Mouse (Mus musculus): ENCODE data around the gene Ccdc177.

Gene Ccdc177

DNA sequence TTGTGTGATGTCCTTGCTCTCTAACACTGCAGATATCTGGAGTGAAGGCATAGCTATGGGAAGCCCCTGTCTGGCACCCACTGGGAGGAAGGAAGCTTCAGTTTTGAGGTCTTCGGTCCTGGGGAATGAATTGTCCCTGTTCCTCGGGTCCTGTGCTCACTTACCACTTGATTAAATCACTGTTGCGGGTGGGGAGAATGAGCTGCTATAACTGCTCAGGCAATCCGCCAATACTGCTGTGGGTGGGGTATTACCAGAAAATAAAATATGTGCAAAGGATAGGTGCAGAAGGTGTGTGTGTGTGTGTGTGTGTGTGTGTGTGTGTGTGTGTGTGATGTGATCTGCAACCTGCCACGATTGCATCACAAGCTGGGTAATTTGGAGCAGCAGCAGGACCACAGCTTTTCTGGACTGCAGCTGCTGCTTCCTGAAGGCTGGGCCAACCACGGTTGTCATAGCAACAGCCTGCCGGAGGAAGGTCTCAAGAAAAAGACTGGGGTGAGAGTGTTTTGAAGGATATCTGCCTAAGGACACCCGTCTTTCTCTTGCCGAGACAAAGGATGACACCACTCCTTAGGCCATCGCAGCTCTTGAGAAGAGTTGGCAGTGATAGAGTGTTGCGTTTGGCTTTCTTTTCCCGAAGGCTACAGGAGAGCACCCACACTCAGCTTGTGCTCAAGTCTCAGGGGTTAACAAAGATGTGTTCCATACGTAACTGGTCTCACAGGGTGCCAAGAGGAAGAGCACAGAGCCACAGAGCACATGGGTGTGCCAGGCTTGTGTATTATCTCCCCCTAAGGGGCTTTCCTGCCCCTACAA lies 23.8 kb downstream of the Ccdc177 start:
- DNase-seq (ENCODE audit: low spot score) = no peak

DNA sequence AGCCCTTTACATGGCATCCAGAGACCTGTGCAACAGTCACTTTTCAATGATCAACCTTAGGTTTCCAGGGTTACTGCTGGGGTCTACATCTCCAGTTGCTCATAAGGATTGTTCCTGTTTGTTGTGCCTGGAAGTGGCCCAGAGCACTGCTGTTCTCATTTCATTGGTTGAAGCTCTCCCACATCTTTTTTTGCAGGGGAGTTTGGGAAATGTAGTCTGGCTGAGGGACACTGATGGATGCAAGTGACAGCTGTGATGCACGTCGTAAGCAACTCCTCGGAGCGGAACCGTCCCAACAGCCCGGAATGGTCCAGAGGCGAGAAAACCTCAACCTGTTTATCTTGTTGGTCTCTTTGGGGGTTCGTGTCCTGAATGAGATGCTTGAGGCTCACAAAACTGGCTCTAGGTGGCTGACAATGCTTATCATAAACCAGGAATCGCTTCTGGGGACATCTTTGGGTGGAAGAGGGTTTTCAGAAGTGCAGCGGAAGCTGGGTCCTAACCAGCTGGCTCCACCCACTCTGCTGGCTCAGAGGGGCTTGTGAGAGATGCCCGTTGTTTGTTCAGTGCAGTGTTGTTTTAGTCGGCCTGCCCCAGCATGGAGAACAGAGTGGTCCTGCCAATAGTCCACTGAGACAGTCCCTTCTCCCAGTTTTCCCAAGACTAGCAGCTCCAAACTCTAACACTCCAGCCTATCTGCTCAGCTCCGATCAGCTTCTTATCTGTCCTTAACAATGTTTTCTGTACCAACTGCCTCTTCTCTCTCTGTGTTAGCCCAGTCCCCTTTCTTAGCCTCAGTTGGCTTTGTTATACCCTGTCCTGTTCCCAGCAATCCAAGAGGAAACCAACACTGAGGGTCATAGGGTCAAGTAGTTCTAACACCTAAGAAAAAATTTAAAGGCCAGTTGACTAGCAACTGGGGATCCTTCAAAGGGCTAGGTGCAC lies 25.7 kb downstream of the Ccdc177 start:
- DNase-seq (ENCODE audit: low spot score) = no peak

DNA sequence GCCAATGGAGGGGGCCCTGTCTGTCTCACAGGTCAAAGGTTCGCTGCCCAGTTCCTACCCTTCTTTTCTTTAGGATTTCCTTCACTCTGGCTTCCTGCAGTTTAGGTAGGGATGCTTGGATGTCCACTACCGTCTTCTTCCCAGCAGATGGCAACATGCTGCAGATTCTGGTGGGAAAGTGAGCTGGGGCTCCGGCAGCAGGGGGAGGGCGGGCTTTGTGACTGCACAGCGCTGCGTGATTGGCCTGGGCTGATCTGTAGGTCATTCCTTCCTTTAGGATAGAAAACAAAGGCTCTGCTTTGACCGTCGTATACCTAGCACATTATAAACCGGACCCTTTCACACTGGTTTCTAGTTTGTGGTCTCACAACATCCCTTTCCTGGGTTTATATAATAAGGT lies 29.9 kb downstream of the Ccdc177 start:
- no peak for DNase-seq (ENCODE audit: low spot score)

DNA sequence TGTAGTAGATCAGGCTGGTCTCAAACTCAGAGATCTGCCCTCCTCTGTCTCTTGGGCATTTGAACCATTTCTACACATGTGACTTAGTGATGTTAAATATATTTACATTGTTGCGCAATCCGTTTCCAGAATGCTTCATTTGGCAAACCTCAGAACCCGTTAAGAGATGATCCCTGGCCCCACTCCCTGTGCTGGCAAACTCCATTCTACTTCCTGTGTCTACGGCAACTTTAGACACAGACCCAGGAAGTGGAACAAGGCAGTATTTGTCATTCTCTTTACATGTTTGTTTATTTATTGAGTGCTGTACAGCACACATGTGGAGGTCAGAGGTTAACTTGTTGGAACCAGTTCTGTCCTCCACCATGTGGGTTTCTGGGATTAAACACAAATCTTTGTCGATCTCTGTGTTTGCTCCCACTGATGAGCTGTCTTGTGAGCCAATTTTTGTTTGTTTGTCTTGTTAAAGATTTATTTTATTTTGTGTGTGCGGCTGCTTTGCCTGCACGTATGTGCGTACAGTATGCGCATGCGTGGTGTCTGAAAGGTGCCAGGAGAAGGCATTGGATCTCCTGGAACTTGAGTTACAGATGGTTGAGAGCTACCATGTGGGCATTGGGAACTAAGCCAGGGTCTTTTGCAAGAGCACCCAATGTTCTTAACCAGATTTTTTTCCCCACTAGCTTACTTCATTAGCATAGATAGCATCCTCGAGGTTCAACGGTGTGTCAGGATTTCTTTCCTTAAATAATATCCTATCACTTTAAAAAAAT lies 30.5 kb downstream of the Ccdc177 start:
- no peak for DNase-seq (ENCODE audit: low spot score)

DNA sequence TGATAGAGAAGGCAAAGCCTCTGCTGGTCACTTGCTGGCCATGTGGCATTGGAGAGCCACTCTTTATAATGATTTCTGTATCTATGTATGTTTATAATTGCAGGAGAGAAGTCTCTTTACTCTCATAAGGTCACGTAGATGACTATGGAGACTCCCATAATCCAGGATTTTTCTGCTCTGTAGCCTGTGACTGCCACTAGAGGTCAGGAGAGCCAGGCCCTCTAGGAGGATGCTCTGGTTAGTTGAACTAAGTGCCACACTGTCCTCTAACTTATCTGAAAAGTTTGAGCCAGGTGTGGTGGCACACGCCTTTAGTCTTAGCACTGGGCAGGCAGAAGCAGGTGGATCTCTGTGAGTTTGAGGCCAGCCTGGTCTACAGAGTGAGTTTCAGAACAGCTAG lies 31.7 kb downstream of the Ccdc177 start:
- DNase-seq (ENCODE audit: low spot score) = no peak

DNA sequence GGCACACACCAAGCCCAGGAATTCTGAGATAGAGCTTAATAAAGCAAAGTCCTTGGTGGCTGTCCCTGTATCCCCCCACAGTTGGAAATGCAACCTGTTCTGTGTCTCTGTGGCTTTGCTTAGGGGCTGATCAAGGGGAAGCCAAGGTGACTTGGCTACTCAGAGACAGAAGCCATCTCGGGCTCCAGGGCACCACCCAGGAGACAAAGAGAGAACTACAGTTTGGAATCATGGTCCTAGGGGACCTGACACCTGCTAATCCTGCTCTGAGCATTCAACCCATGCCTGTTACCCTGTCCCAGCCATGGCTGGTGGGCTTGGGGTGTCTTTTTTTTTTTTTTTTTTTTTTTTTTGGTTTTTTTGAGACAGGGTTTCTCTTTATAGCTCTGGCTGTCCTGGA lies 32.3 kb downstream of the Ccdc177 start:
- no peak for DNase-seq (ENCODE audit: low spot score)

DNA sequence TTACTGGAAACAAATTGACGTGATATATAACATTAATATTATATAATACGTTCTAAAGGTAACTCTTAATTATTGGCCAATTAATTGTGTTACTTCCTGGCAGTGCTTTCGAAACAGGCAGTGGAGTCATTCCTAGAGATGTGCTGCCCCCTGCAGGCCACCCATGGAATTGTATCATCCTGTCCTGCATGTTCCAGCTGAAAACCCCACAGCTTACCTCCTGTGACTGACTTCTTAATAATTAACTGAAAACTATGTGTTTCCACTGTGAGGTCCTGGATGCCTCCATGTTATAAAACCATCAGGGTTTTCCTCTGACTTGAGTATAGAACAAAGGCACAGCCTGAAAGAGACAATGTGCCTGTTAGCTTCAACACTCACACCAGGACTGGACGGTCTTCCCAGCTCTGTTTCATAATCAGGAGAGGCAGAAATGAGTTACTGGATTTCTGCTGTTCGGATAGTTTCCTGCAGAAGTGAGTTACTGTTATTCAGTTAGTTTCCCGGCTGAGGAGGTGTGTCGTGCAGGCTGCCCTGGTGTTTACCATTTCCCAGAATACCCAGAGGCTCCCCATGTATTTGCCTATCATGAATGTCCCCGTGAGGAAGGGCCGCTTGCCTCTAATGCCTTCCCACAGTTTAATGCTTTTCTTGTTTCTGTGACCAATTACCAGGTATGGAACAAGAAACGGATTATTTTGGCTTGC lies 35.5 kb downstream of the Ccdc177 start:
- DNase-seq (ENCODE audit: low spot score) = peak; percentile 58

DNA sequence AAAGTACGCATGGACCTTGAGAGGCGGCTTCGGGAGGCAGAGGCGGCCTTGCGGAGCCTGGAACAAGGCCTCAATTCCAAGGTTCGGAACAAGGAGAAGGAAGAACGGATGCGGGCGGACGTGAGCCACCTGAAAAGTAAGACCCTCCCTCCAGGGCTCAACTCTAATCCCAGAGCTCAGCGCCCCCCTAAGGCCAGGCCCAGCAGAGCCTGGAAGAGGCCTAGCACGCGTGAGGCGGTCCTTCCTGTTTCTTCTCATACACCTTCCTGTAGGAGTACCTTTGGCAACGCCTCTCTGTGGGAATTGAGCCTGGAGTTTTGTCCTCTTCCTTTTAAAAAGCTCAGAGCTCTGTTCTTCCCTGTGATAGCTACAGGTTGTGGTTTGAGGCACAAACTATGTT lies 39.0 kb downstream of the Ccdc177 start:
- DNase-seq (ENCODE audit: low spot score) = no peak

DNA sequence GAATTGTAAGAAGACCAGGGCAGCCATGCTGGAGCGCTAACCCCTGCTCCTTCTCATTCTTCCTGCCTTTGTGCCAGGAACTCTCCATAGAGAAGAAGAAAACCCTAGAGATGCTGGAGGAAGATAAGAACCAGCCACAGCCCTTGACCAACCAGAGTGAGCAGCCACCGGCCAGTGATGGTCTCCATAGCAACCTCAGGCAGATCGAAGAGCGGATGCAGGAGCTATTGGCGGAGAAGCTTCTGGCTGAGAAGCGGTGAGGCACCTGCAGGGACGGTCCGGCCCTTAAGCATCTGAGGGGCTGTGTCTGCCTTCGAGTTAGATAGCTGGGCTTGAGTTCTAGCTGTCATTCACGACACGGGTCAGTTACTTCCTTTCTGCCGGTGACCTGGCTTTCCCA lies 40.0 kb downstream of the Ccdc177 start:
- DNase-seq (ENCODE audit: low spot score) = no peak

DNA sequence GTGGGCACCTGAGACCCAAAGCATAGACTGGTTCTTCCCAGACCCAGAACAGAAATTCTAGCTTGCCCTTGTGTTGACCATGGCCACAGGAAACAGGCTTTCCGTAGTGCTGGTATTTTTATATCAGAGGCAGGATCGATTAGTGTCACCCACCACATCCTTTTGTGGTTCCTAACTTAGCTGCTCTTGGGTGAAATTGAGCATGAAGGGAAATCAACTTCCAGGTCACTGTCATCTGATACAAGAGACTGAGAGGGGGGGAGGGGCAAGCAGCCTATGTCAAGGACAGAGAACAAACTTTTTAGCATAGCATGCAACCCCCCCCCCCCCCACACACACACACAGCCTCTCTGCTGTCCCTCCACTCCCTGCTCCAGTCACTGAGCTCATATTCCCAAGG lies 41.3 kb downstream of the Ccdc177 start:
- DNase-seq (ENCODE audit: low spot score) = no peak

DNA sequence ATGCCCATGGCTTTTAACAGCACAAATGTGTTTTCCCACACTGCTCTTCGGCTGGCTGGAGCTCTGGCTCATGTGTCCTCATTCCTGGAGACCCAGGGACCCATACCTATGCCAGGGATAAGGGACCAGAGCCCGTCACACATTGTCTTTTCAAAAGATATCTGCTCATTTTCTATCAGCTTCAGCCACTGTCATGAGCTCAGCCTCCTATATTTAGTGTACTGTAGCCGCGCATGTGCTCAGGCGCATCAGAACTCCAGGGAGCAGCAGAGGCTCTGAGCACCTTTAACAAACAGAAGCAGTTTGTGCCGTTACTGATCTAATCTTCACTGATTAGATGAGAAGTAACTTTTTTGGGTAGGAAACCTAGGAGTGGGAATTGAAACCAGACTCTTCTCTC lies 44.6 kb downstream of the Ccdc177 start:
- DNase-seq (ENCODE audit: low spot score) = no peak

DNA sequence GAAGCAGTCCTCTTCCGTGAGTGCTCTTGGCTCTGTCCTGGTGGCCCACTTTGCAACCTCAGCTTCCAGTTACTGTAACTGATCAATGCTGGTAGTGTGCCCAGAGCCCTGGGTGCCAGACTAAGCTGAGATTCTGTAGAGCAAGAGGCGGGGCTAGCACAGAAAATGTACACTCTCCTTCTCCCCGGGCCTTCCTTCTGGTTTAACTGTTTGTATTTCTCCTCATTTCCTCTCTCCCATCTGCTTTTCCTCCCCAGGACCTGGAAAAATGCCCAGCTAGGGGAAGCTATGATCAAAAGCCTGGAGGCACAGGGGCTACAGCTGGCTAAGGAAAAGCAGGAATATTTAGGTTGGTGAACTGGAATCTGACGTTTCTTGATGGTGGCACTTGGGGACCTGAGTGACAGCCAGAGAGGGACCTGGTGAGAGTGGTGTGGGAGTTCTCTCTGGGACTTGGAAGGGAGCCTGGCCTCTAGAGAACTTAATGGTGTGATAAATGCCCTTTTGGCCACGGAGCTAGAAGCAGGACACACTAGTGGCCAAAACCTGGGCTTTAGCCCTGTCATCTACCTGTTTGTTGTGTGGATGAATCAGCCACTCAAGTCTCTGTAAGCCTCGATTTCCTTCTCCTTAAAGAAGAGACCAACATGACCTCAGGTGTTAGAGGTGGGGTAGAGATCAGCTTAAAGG lies 53.4 kb downstream of the Ccdc177 start:
- DNase-seq (ENCODE audit: low spot score) = no peak

DNA sequence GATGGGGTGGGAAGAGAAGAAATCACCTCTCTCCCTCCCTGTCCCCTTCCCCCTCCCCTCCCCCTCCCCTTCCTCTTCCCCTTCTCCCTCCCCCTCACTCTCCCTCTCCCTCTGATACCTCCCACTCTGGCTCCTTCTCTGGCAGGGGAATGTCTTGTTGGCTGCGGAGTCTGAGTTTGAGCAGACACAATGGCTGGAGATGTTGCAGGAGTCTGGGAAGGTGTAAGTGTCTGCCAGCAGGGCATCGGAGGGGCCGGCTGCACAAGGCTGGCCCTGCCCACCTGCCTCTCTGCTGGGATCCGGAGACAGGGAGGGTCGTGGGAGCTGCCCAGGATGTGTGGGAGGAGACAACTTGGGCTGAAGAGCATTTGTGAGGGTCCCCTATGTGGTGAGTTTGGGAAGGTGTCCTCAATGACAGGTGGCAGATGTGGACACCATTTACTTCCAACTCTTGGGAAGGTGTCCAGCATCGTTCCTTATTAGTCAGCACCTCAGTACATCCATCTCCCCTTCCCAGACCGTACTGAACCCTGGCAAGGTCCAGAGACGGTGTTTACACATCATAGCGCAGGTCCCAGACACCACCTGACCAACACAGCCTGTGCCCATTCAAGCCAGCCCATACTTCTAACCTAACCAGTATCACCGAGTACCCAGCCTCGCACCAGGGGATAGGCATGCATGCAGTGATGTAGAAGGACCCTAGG lies 54.1 kb downstream of the Ccdc177 start:
- DNase-seq (ENCODE audit: low spot score) = no peak

All from spleen, adult 12 weeks (tissue).